Mouse (Mus musculus) kidney, adult 8-10 months (tissue): ENCODE measurements around the gene Lypd6.

Experiments used
- DNase-seq, 2 experiments: peaks; one replicate each; pipeline ENCODE4 v3.0.0; 2022

Lypd6 gene

DNA sequence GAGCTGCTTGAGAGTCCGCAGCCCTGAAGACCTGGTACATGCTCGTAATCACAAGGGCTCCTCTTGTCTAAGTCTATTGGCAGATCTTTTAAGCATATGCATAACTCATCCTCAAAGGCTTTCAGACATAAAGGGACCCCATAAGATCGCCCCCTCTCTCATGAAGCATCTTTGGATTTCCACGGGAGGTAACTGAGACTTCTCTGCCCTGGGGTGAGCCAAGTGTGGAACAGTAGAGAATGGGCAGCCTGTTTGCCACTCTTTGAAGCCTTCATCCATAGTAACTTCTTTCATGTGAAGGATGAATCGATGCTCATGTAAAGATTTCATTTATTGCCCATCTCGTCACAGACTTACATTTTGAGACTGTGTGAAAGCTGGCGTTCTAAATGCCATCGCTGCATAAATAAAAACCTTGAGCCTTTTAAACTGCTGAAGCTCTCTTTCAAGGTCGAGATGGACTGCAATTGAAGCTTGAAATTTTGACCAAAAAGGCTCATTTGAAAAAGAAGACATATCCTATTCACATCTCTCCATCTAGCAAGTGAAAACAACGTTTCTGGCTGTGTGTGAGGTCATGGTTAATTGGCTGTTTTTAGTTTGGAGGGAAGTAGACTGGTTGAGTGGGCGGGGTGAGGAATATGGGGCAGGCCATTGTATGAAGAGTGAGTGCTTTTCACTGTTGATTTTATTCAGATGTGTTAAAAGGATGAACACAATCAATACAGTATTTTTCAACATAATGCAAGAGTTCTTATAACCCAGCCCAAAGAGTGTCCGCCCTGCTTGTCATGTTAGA is 107.7 kb downstream of the Lypd6 start:
- DNase-seq: no peak

DNA sequence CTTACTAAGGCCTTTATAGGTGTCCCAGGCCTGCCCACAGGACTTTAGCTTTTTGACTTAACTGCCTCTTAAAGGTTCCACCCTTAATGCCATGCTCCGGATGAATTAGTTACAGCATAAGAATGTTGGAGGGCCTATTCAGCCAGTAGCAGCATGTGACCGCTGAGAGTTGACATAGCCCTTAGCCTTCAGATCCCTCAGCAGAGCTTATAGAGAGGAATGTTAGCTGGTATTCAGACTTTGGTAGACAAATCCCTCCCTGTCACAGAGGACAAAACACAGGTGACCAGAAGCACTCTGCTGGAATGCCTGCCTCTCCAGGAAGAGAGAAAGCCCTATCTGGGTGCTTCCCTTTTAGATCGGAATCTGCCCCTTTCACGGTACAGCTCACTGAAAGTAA is 109.5 kb downstream of the Lypd6 start:
- DNase-seq: no peak

DNA sequence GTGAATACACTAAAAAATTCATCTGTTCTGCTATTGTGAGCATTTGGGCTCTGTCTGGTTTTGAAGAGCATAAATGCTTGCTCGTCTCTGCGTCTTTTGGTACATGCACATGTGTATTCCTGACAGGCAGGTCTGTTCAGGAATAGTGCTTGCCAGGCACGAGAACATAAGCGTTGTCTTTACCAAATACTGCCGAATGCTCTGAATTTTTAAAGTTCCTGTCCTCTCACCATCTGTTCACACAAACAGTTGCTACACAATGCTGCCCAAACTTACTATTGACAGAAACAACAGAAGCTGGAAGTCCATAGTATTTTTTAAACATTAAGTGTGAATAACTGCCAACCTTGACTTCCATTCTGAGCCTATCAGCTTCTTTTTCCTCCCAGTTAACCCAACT is 112.9 kb downstream of the Lypd6 start:
- DNase-seq: no peak

DNA sequence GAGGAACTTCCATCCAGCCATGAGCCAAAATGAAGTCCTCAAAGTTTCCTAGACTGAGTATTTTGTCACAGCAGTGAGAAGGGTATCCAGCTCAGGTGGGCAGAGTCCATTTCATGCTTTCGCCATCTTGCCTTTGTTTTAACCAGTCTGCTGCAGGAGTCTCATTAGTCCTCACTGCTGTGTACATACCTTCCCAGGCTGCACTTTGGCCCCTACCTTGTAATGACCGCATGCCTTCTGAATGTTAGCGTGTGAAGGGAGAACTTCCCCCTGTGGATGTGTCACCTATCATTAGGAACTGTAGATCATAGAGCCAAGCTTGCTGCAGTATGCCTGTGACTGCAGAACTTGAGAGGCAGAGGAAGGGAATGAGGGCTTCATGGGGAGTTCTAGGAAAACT is 114.2 kb downstream of the Lypd6 start:
- DNase-seq: no peak

DNA sequence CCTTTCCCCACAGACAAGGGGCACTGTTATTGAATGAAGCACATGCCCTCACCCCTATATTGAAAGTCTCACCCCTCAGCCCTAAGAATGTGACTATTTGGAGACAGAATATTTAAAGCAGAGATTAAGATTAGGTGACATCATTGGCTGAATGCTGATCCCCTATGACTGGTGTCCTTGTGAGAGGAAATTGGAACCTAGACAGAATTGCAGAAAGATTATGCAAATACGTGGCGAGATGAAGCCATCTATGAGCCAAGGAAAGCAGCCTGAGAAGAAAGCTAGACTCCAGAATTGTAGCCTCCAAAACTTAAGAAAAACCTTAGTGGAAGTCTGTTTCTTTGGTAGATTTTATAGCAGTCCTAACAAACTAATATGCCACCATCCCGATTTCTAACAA is 115.1 kb downstream of the Lypd6 start:
- no peak for DNase-seq

DNA sequence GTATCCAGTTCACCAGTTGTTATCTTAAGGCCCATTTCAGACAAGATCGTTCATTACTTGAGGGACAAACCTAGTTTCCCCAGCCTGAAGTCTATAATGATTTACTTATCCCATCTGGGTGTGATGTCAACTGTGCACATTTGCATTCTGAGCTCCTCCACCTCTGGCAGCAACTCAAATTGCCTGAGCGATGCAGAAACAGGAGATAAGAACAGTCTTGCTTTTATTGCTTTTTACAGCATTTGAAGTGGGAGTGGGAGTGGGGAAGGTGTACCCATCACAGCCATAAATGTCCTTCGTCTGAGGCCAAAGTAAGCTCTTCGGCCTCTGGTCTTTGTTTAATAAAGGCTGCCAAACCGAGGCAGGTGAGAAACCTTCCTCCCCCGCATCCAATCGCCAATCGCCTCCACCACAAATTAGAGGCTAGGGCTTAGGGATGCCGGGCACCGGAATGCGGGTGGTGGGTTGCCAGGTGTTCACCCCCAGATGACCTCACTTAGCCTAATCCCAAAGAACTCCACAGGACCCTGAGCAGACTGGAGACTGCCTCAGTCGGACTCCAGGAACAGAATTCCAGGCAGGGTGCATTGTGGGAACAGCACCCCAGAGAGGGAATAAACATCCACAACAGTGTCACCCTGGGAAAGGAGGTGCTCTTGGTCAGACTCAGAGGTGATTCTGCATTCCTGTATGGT is 120.6 kb downstream of the Lypd6 start:
- no peak for DNase-seq

DNA sequence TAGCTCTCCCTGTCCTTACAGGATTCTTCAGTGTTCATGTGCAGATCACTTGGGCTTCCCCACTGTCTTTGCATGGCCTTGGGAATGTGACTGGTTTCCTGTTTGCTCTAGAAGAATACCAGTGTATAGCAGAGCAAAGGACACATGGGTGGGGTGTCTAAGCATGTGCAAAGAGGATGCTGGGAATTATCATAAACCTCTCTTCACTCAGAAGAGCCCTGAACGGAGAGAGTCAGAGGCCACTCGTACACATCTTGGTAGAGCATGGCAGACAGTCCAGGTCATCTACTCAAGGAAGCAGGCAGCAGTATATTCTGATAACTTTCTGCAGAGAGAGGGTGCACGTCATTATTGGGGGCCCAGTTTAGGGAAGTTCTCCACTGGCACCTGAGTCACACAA is 122.6 kb downstream of the Lypd6 start:
- no peak for DNase-seq

DNA sequence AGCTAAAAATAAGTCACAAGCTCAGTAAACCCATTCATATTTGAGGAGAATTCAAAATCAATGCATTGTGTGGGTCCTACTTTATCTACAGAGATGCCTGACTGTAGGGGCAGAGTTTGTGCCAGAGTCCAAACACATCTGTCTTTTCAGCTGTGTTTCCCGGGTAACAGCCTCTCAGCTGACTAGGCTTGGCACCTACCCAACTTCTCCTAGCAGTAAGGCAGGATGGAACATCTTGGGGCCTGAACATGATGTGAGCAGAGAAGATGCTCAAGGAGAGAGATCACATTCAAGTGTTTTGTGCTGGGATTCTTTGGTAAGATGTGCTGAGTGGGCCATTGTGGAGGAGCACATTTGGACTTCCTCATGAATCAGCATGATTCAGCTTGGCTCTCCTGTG is 130.5 kb downstream of the Lypd6 start:
- no peak for DNase-seq

DNA sequence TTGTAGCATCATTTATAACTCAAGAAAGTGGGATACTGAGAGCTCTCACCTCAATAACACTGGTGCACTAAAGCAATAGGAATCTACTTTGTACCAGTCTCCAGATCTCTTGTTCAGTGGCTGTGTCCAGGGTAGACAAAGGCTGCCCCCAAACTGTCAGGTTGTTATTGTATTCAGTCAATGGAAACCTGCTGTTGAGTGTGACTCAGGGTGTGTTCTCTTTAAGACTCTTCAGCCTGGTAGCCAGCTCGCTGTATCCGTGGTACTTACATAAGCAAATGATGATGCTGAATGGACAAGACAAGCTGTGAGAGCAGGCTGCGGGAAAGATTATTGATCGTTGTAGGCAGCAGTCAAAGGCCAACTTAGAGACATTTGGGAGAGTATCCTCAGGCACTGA is 131.6 kb downstream of the Lypd6 start:
- DNase-seq: no peak

DNA sequence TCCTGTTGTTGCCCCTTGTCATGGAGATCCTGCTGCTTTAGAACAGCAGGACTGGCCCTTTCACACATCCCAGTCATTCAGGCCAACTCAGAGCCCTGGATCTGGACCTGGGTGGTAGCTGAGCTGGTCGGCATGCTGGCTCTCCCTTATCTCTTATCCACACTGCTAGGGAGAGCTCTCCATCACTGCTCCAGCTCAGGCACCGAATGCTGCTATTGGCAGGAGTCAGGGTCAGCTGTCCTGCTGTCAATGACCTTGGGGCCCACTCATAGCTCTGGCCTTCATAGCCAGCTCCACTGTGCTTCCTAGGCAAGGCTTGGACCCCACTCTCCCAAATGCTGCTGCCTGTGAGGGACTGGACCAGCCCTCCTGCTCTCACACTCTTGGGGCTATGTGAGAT is 134.3 kb downstream of the Lypd6 start:
- DNase-seq: no peak

DNA sequence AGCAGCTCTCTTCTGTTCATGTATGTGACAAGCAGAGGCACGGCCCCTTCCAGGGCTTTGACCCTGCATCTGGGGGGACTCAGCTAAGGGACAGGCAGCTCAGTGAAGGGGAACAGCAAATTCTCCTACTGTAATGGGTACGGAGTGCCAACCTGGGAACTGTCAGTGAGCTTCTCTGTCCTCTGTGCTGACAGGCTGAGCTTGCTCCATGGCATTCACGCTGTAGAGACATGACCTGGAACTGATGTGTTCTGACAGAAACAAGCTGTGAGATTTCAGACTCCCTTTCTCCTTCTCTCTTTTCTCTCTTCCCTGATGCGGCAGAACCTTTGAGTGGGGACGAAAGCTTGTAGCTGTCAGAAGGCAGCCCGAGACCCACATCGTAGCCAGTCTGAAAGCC is 154.3 kb downstream of the Lypd6 start:
- no peak for DNase-seq

DNA sequence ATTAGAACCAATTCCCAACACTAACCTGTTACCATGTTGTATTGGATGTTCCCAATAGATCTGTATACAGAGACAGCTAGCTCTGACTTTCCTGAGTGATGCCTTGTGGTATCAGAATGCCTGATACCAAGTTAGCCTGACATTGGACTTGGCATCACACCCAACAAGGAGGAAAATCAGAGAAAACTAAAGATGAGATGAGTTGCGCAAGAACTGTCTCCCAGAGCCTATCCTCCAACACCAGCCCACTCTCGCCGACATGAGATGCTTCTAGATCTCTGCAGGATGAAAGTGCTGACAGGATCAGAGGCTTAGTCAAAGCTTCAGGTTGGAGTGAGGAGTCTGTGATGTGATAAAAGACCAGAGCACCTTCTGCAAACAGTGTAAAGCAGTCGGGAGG is 158.8 kb downstream of the Lypd6 start:
- no peak for DNase-seq

DNA sequence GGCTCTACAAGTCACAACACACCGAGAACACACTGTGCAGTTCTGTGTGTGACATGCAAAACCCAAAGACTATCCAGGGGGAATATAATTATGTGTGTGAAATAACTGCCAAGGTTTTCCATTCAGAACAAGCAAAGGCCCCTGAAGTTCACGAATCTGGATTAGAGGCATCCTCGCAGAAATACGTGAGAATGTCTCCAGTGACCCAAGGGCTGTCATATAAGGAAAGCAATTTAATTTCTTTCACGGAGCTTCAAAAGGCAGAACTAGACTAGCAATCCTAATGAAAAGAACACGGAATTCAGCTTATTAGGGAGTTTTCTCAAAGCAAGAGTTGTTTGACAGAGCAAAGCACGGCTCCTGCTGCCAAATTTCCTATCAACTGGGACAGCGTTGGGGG is 167.3 kb downstream of the Lypd6 start:
- DNase-seq: no peak
